Mouse (Mus musculus): Measurements from ENCODE around the gene Jmjd8. TPM values are rescaled to one million over a fixed set of nuclear protein-coding genes. Genes with fewer than 3 reads are reported as not detected.
A peak's percentile ranks its signal among the peaks of the same experiment; 100 is the strongest.

Gene Jmjd8
- polyA plus RNA-seq, 1 experiment from 2014 or later = 29.7 TPM

DNA sequence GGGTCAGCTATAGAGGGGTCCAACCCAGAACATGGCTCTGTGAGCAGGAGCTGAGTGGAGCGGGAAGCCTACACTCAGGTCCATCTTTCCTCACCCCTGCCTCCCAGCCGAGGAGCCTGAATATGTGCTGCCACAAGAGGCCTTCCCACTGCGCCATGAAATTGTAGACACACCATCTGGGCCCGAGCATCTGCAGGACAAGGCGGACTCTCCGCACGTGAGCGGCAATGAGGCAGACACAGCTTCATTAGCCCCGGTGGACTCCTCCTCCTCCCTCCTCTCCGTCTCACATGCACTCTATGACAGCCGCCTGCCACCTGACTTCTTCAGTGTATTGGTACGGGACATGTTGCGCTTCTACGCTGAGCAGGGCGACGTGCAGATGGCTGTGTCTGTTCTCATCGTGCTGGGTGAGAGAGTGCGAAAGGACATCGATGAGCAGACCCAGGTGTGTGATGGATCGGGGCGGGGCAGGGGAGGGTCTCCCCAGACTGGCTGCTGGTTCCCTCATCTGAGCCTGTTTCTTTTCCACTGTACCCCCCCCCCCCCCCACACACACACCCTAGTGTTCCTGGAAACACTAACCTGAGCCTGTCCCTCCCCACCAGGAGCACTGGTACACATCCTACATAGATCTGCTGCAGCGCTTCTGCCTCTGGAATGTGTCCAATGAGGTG is 983 bp upstream of the Jmjd8 start:
- Histone ChIP-seq H3K9me3 (ENCODE audit: control insufficient read depth, low read length) (no peaks in the 10 kb centered on the region), H3K4me1 (replicated peaks; ENCODE audit: control insufficient read depth, insufficient read depth) (peaks cover 22% of the 10 kb centered on the region), H3K4me3 (ENCODE audit: low read depth, low read length) (no peak overlapping the region), H3K4me2 (replicated peaks; ENCODE audit: low read depth) (no peak overlapping the region), H3K27ac (replicated peaks) (no peak overlapping the region), H3K27me3 (ENCODE audit: control insufficient read depth, insufficient read depth, low read length) (no peaks in the 10 kb centered on the region), H3K36me3 (ENCODE audit: control insufficient read depth, insufficient read depth, low read length) (peaks cover 14% of the 10 kb centered on the region), H3K9ac (ENCODE audit: low read length) (no peak overlapping the region)
- 93% methylated on average over 22 of the region's 22 CpGs for WGBS
- DNase-seq (ENCODE audit: low spot score) = no peak
- TF ChIP-seq EP300 (optimal IDR thresholded peaks at IDR 0.05) = no peak
- no peak for TF ChIP-seq CTCF (IDR thresholded peaks at IDR 0.05; ENCODE audit: low read depth)
- ATAC-seq (ENCODE audit: low FRiP score, low TSS enrichment) = no peak

DNA sequence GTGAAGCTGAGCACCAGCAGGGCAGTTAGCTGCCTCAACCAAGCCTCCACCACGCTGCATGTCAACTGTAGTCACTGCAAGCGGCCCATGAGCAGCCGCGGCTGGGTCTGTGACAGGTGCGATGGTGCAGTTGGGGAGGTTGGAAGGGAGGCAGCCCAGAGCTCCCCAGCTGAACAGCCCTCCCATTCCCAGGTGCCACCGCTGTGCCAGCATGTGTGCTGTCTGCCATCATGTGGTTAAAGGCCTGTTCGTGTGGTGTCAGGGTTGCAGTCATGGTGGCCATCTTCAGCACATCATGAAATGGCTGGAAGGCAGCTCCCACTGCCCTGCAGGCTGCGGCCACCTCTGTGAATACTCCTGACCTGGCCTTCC is 458 bp upstream of the Jmjd8 start:
- peaks cover 14% of the 10 kb centered on the region for H3K36me3 ChIP-seq (ENCODE audit: control insufficient read depth, insufficient read depth, low read length)
- H3K9ac ChIP-seq (ENCODE audit: low read length) = peak overlapping the region; percentile 68; the same call in 1 of the 2 replicates
- peaks cover 22% of the 10 kb centered on the region for H3K4me1 ChIP-seq (replicated peaks; ENCODE audit: control insufficient read depth, insufficient read depth)
- no peaks in the 10 kb centered on the region for H3K27me3 ChIP-seq (ENCODE audit: control insufficient read depth, insufficient read depth, low read length)
- peak overlapping the region; percentile 56; the same call in 1 of the 2 replicates for H3K4me3 ChIP-seq (ENCODE audit: low read depth, low read length)
- WGBS = 83% methylated on average over 8 of the region's 8 CpGs
- no peak for DNase-seq (ENCODE audit: low spot score)
- TF ChIP-seq EP300 (optimal IDR thresholded peaks at IDR 0.05) (no peak), CTCF (IDR thresholded peaks at IDR 0.05; ENCODE audit: low read depth) (no peak)
- peak overlapping the region; percentile 85 for H3K4me2 ChIP-seq (replicated peaks; ENCODE audit: low read depth)
- no peak for ATAC-seq (ENCODE audit: low FRiP score, low TSS enrichment)
- no peaks in the 10 kb centered on the region for H3K9me3 ChIP-seq (ENCODE audit: control insufficient read depth, low read length)
- H3K27ac ChIP-seq (replicated peaks) = peak overlapping the region; percentile 92

DNA sequence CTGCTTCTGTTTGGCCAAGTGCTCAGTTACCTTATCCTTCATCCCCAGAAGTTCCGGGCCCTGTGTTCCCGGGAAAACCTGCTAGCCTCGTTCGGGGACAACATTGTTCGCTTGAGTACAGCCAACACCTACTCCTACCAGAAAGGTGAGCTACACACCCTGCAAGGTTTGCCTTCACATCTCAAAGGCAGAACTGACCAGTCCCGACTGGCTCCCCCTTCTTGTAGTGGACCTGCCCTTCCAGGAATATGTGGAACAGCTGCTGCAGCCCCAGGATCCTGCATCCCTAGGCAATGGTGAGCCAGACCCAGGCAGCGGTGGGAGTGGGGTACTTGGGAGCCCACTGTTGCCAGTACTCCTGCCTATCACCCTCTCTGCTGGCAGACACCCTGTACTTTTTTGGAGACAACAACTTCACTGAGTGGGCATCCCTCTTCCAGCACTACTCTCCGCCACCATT is 921 bp downstream of the Jmjd8 start:
- peaks cover 14% of the 10 kb centered on the region for H3K36me3 ChIP-seq (ENCODE audit: control insufficient read depth, insufficient read depth, low read length)
- 25% methylated on average over 8 of the region's 8 CpGs for WGBS
- peaks cover 21% of the 10 kb centered on the region for H3K4me1 ChIP-seq (replicated peaks; ENCODE audit: control insufficient read depth, insufficient read depth)
- H3K4me3 ChIP-seq (ENCODE audit: low read depth, low read length) = peak overlapping the region; percentile 56
- H3K27me3 ChIP-seq (ENCODE audit: control insufficient read depth, insufficient read depth, low read length) = no peaks in the 10 kb centered on the region
- no peak for TF ChIP-seq EP300 (optimal IDR thresholded peaks at IDR 0.05)
- H3K4me2 ChIP-seq (replicated peaks; ENCODE audit: low read depth) = peak overlapping the region; percentile 85
- no peaks in the 10 kb centered on the region for H3K9me3 ChIP-seq (ENCODE audit: control insufficient read depth, low read length)
- peak overlapping the region; percentile 68 for H3K9ac ChIP-seq (ENCODE audit: low read length)
- peak overlapping the region; percentile 92 for H3K27ac ChIP-seq (replicated peaks)
- peak; percentile 3; the same call in 1 of the 2 replicates for ATAC-seq (ENCODE audit: low FRiP score, low TSS enrichment)
- peak; percentile 70 for DNase-seq (ENCODE audit: low spot score)

DNA sequence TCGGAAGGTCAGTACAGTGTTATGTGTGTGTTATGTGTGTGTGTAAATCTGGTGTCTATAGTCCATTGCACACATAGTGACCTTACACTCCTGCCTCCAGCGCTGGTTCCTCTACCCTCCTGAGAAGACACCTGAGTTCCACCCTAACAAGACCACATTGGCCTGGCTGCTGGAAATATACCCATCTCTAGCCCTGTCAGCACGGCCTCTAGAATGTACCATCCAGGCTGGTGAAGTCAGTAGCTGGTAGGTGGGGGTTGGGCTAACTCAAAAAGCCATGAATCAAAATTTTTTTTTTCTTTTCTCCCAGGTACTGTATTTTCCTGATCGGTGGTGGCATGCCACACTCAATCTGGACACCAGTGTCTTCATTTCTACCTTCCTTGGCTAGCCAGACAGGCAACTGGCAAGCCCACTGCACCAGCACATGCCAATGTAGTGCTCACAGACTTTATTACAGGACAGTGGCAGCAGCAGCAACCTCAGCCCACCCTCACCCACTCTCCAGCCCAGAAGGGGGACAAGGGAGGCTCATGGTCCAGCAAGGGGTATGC is 1.6 kb downstream of the Jmjd8 start:
- peak overlapping the region; percentile 92 for H3K27ac ChIP-seq (replicated peaks)
- H3K4me1 ChIP-seq (replicated peaks; ENCODE audit: control insufficient read depth, insufficient read depth) = peaks cover 22% of the 10 kb centered on the region

DNA sequence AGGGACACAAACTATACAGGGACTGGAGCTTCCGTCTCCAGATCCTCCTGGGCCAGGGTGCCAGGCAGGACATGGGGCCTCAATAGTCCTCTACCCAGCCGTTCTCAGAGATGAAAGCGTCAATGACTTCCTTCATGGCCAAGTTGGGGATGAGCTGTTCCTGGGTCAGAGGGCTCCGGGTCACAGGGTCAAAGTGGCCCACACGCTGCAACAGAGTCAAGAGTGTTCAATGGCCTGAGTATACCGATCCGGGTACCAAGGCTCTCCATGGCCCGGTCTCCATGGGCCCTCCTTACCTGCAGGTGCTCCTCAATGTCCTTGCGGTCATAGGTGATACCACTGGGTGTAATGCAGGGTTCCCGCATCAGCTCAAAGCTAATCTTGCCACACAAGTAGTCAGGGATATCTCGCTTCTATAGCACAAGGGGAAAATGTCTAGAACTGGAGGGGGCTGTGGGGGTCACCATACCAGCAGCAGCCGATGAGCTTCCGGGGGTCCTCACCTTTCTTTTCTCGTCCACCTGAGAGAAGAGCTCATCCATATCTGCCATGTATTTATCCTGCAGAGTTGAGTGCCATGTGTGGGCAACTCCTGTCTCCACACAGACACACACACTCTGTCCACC is 2.3 kb downstream of the Jmjd8 start:
- peaks cover 24% of the 10 kb centered on the region for H3K4me1 ChIP-seq (replicated peaks; ENCODE audit: control insufficient read depth, insufficient read depth)
- no peaks in the 10 kb centered on the region for H3K27me3 ChIP-seq (ENCODE audit: control insufficient read depth, insufficient read depth, low read length)
- TF ChIP-seq CTCF (IDR thresholded peaks at IDR 0.05; ENCODE audit: low read depth) (no peak), EP300 (optimal IDR thresholded peaks at IDR 0.05) (no peak)
- no peak overlapping the region for H3K4me3 ChIP-seq (ENCODE audit: low read depth, low read length)
- H3K36me3 ChIP-seq (ENCODE audit: control insufficient read depth, insufficient read depth, low read length) = peaks cover 14% of the 10 kb centered on the region
- no peaks in the 10 kb centered on the region for H3K9me3 ChIP-seq (ENCODE audit: control insufficient read depth, low read length)
- 84% methylated on average over 14 of the region's 14 CpGs for WGBS
- peak overlapping the region; percentile 38; the same call in 1 of the 2 replicates for H3K9ac ChIP-seq (ENCODE audit: low read length)
- ATAC-seq (ENCODE audit: low FRiP score, low TSS enrichment) (no peak), DNase-seq (ENCODE audit: low spot score) (no peak)
- H3K27ac ChIP-seq (replicated peaks) = 0 out of 2 replicates have a peak overlapping the region, but pooled peaks have one; percentile 40
- H3K4me2 ChIP-seq (replicated peaks; ENCODE audit: low read depth) = peak overlapping the region; percentile 88; the same call in 1 of the 2 replicates

More for the DNA sequence above, 1.6 kb downstream of the Jmjd8 start:
- Histone ChIP-seq H3K9ac (ENCODE audit: low read length) (no peak overlapping the region), H3K4me3 (ENCODE audit: low read depth, low read length) (no peak overlapping the region), H3K36me3 (ENCODE audit: control insufficient read depth, insufficient read depth, low read length) (peaks cover 14% of the 10 kb centered on the region), H3K4me2 (replicated peaks; ENCODE audit: low read depth) (peak overlapping the region; percentile 85; the same call in 1 of the 2 replicates), H3K27me3 (ENCODE audit: control insufficient read depth, insufficient read depth, low read length) (no peaks in the 10 kb centered on the region), H3K9me3 (ENCODE audit: control insufficient read depth, low read length) (no peaks in the 10 kb centered on the region)
- TF ChIP-seq CTCF (IDR thresholded peaks at IDR 0.05; ENCODE audit: low read depth) = no peak
- TF ChIP-seq EP300 (optimal IDR thresholded peaks at IDR 0.05) = no peak
- ATAC-seq (ENCODE audit: low FRiP score, low TSS enrichment) (no peak), DNase-seq (ENCODE audit: low spot score) (no peak)
- 78% methylated on average over 4 of the region's 4 CpGs for WGBS

Measured in stomach, postnatal 0 days (tissue).